21 mouse cellular contexts compared by ENCODE assay signal in the genomic region with DNA sequence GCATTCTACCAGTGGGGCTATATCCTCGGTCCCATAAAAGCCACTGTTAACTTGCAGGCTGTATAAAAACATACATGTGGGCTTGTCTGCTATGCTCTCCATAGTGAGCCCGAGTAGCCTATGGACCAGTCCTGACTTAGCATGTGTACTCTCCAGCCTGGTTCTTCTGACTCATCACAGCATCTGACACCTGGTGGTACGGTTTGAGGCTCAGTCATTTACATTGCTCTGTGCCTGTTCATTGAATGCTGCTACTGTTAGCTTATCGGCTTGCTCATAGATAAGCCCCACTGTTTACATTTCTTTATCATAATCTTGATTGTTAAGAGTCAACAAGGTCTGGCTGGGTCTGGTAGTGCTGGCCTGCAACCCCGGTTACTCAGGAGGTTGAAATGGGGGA. TPM values are rescaled to one million over a fixed set of nuclear protein-coding genes. Genes with fewer than 3 reads are reported as not detected.
DNase-seq lines count a peak whose midpoint lies in the region; ATAC-seq and TF ChIP-seq lines count a peak whose summit lies in the region.
"Had no signal": no experiment of that assay in that cellular context is flagged by ENCODE, and none has a peak within 500 bp of the region (broad histone marks: within the 10 kb centered on the region; RNA-seq: fewer than 3 reads in every experiment).

No protein-coding gene starts in this region.

- H3K9me3 ChIP-seq in lung, embryonic 14.5 days (ENCODE audit: low read depth, low read length): no peaks in the 10 kb centered on the region
- H3K9me3 ChIP-seq in G1E (replicated peaks): peaks cover 16% of the 10 kb centered on the region
- H3K9me3 ChIP-seq in intestine, embryonic 15.5 days: no peaks in the 10 kb centered on the region
- no peaks in the 10 kb centered on the region for H3K9me3 ChIP-seq in stomach, embryonic 16.5 days (replicated peaks; ENCODE audit: control insufficient read depth, low read length)
- H3K9me3 ChIP-seq: hindbrain, embryonic 12.5 days; limb, embryonic 12.5 days; lung, embryonic 15.5 days had no signal

- no peak overlapping the region for H3K4me3 ChIP-seq in lung, embryonic 14.5 days (ENCODE audit: low read depth, low read length)
- H3K4me3 ChIP-seq in G1E (ENCODE audit: low read depth, low read length): no peak overlapping the region
- H3K4me3 ChIP-seq in intestine, embryonic 15.5 days (replicated peaks): no peak overlapping the region
- H3K4me3 ChIP-seq in stomach, embryonic 16.5 days (replicated peaks; ENCODE audit: low read length): no peak overlapping the region
- H3K4me3 ChIP-seq: hindbrain, embryonic 12.5 days; limb, embryonic 12.5 days; lung, embryonic 15.5 days had no signal

- no peak for DNase-seq in lung, embryonic 14.5 days
- no peak for DNase-seq in lung, adult 18-20 months
- no peak for DNase-seq in G1E (ENCODE audit: low spot score)
- no peak for DNase-seq in gastrocnemius, adult 18-20 months (ENCODE audit: low spot score)
- DNase-seq in right cerebral cortex, adult 18-20 months: no peak
- DNase-seq: adrenal gland, adult 2 months; B cell, adult 2 months; cerebellum, adult 11-12 months; cerebellum, postnatal 10 days; forebrain, postnatal 0 days; gastrocnemius, postnatal 25 days; kidney, postnatal 4 days; lung, postnatal 4 days; midbrain, embryonic 14.5 days; right cerebral cortex, postnatal 14 days had no signal

- no peak overlapping the region for H3K4me2 ChIP-seq in lung, embryonic 14.5 days
- no peak overlapping the region for H3K4me2 ChIP-seq in intestine, embryonic 15.5 days (replicated peaks)
- no peak overlapping the region for H3K4me2 ChIP-seq in stomach, embryonic 16.5 days (ENCODE audit: low read depth, low read length)
- H3K4me2 ChIP-seq: hindbrain, embryonic 12.5 days; limb, embryonic 12.5 days; lung, embryonic 15.5 days had no signal

- WGBS in lung, embryonic 14.5 days: 40% methylated on average over 5 of the region's 5 CpGs
- WGBS in intestine, embryonic 15.5 days: 51% methylated on average over 5 of the region's 5 CpGs
- 38% methylated on average over 5 of the region's 5 CpGs for WGBS in stomach, embryonic 16.5 days

- ATAC-seq in lung, embryonic 14.5 days (ENCODE audit: insufficient read depth): no peak
- peak; percentile 63 for ATAC-seq in G1E (ENCODE audit: extremely low read depth, insufficient number of reproducible peaks, low FRiP score, poor library complexity, severe bottlenecking)
- ATAC-seq in intestine, embryonic 15.5 days: peak; percentile 91
- ATAC-seq in stomach, embryonic 16.5 days (ENCODE audit: insufficient read depth, low FRiP score): peak; percentile 83
- ATAC-seq: forebrain, postnatal 0 days had no signal

- H3K4me1 ChIP-seq in lung, embryonic 14.5 days (ENCODE audit: insufficient read depth): peaks cover 6% of the 10 kb centered on the region; the same call in 1 of the 2 replicates
- H3K4me1 ChIP-seq in G1E (ENCODE audit: insufficient read depth, low read depth, low read length): peaks cover 4% of the 10 kb centered on the region
- peaks cover 20% of the 10 kb centered on the region for H3K4me1 ChIP-seq in intestine, embryonic 15.5 days (replicated peaks)
- H3K4me1 ChIP-seq in stomach, embryonic 16.5 days (ENCODE audit: control insufficient read depth, insufficient read depth, low read length): peaks cover 9% of the 10 kb centered on the region
- H3K4me1 ChIP-seq: limb, embryonic 12.5 days had no signal

- no peaks in the 10 kb centered on the region for H3K36me3 ChIP-seq in lung, embryonic 14.5 days (ENCODE audit: insufficient read depth)
- no peaks in the 10 kb centered on the region for H3K36me3 ChIP-seq in G1E (replicated peaks)
- H3K36me3 ChIP-seq in intestine, embryonic 15.5 days: no peaks in the 10 kb centered on the region
- H3K36me3 ChIP-seq in stomach, embryonic 16.5 days (ENCODE audit: control insufficient read depth, insufficient read depth, low read length): no peaks in the 10 kb centered on the region
- H3K36me3 ChIP-seq: hindbrain, embryonic 12.5 days; limb, embryonic 12.5 days; lung, embryonic 15.5 days had no signal

- no peak overlapping the region for H3K27ac ChIP-seq in lung, embryonic 14.5 days (ENCODE audit: low read depth)
- H3K27ac ChIP-seq in intestine, embryonic 15.5 days: no peak overlapping the region
- H3K27ac ChIP-seq in stomach, embryonic 16.5 days (ENCODE audit: low read length): no peak overlapping the region
- H3K27ac ChIP-seq: hindbrain, embryonic 12.5 days; limb, embryonic 12.5 days; lung, embryonic 15.5 days had no signal

- TF ChIP-seq CTCF in lung, embryonic 14.5 days (IDR thresholded peaks at IDR 0.05; ENCODE audit: low read depth): peak; percentile 14; the same call in 1 of the 2 replicates
- no peak for TF ChIP-seq CTCF in G1E (IDR thresholded peaks at IDR 0.05; ENCODE audit: low read depth, low read length)

- no peak overlapping the region for H3K9ac ChIP-seq in lung, embryonic 14.5 days
- H3K9ac ChIP-seq in intestine, embryonic 15.5 days: no peak overlapping the region
- H3K9ac ChIP-seq in stomach, embryonic 16.5 days (ENCODE audit: low read length): no peak overlapping the region
- H3K9ac ChIP-seq: forebrain, postnatal 0 days; hindbrain, embryonic 12.5 days; limb, embryonic 12.5 days; lung, embryonic 15.5 days had no signal

- no peaks in the 10 kb centered on the region for H3K27me3 ChIP-seq in lung, embryonic 14.5 days (ENCODE audit: insufficient read depth, low read length)
- peaks cover 15% of the 10 kb centered on the region for H3K27me3 ChIP-seq in G1E (ENCODE audit: insufficient read depth, low read length)
- no peaks in the 10 kb centered on the region for H3K27me3 ChIP-seq in intestine, embryonic 15.5 days (replicated peaks)
- H3K27me3 ChIP-seq in stomach, embryonic 16.5 days (ENCODE audit: control insufficient read depth, insufficient read depth, low read length): no peaks in the 10 kb centered on the region
- H3K27me3 ChIP-seq: CH12.LX; hindbrain, embryonic 12.5 days; limb, embryonic 12.5 days; lung, embryonic 15.5 days had no signal

RNA-seq across cellular contexts. Expression of a gene that starts 27.0 kb away (rescaled TPM):
- polyA plus RNA-seq in lung, embryonic 14.5 days (2014; fragmentation: Nextera tagmentation; extraction: Ambion mirVana): 81.7 and 93.0 TPM in 2 replicates
- total RNA-seq in G1E (2014; fragmentation: Nextera tagmentation): 68.7 and 76.1 TPM in 2 replicates
- 233 and 329 TPM in 2 replicates for total RNA-seq in G1E (2017)
- 196 and 229 TPM in 2 replicates for polyA plus RNA-seq in G1E (2012)
- 89.8 and 100 TPM in 2 replicates for polyA plus RNA-seq in intestine, embryonic 15.5 days (2015; fragmentation: Nextera tagmentation; extraction: Ambion mirVana)
- polyA plus RNA-seq in stomach, embryonic 16.5 days (2015; fragmentation: Nextera tagmentation; extraction: Ambion mirVana): 87.2 and 95.6 TPM in 2 replicates
- 1 to 10 TPM; 3.7 to 7.0 TPM for total RNA-seq in gastrocnemius, adult 18-20 months (2021)

RNA-seq across cellular contexts. Expression of a gene that starts 35.3 kb away (rescaled TPM):
- polyA plus RNA-seq in lung, embryonic 14.5 days (2014; fragmentation: Nextera tagmentation; extraction: Ambion mirVana): 75.4 and 81.5 TPM in 2 replicates
- total RNA-seq in G1E (2014; fragmentation: Nextera tagmentation): not detected in 2 replicates
- 0.16 and 0.17 TPM in 2 replicates for total RNA-seq in G1E (2017)
- polyA plus RNA-seq in G1E (2012): not detected in 2 replicates
- polyA plus RNA-seq in intestine, embryonic 15.5 days (2015; fragmentation: Nextera tagmentation; extraction: Ambion mirVana): 56.6 and 63.0 TPM in 2 replicates
- polyA plus RNA-seq in stomach, embryonic 16.5 days (2015; fragmentation: Nextera tagmentation; extraction: Ambion mirVana): 59.5 and 65.6 TPM in 2 replicates
- 1 to 10 TPM; 2.0 to 2.3 TPM for total RNA-seq in gastrocnemius, adult 18-20 months (2021)

Comparison
In these comparisons a context has a peak if more than half of its experiments do, and no peak if none do; other contexts are left out.
1. RNA of a gene that starts 35.3 kb away (polyA plus RNA-seq): 75.4 to 81.5 TPM in lung, embryonic 14.5 days, 59.5 to 65.6 TPM in stomach, embryonic 16.5 days and 56.6 to 63.0 TPM in intestine, embryonic 15.5 days; not detected in G1E; every median in the first group is over 10 times any median in the second.